Mouse (Mus musculus) midbrain, embryonic 10.5 days (tissue): ENCODE data around the gene Xylt1. TPM values are rescaled to one million over a fixed set of nuclear protein-coding genes. Genes with fewer than 3 reads are reported as not detected.

Experiments
- DNase-seq: peaks from one replicate; pipeline ENCODE4 v3.0.0-alpha.2; 2017; ENCODE audit warnings: low spot score
- H3K27ac ChIP-seq: fragments of 300-500 bp; sonication (generic); replicated peaks from 2 replicates; pipeline ENCODE4 v1.5.1; 2016; ENCODE audit warnings: mild to moderate bottlenecking
- H3K27me3 ChIP-seq: fragments of 300-500 bp; sonication (generic); 2 replicates; pipeline ENCODE4 v1.6.1; 2016; ENCODE audit warnings: low read depth, mild to moderate bottlenecking; ENCODE audit not compliant: poor library complexity, severe bottlenecking
- H3K36me3 ChIP-seq: fragments of 300-500 bp; sonication (generic); 2 replicates; pipeline ENCODE4 v1.6.1; 2016; ENCODE audit warnings: mild to moderate bottlenecking, moderate library complexity
- H3K4me1 ChIP-seq: fragments of 300-500 bp; sonication (generic); 2 replicates; pipeline ENCODE4 v1.6.1; 2016
- H3K4me3 ChIP-seq: fragments of 300-500 bp; sonication (generic); 2 replicates; pipeline ENCODE4 v1.5.1; 2016; ENCODE audit warnings: mild to moderate bottlenecking, moderate library complexity
- H3K9me3 ChIP-seq: fragments of 300-500 bp; sonication (generic); replicated peaks from 2 replicates; pipeline ENCODE4 v1.6.1; 2016; ENCODE audit warnings: mild to moderate bottlenecking
- WGBS: fragments of 180-500 bp; shearing (Covaris S2); methylation state at CpG from one replicate; pipeline ENCODE4 v1.1.7; 2016; 5-methylcytosine and 5-hydroxymethylcytosine counted together
- polyA plus RNA-seq: library from polyadenylated mRNA; unstranded; fragments of >200 nt; fragmentation: Nextera tagmentation; extraction: Ambion mirVana; gene quantifications from 2 replicates; pipeline ENCODE4 v1.2.1, GENCODE M21; 2016

The Xylt1 gene
- polyA plus RNA-seq, 1 experiment from 2014 or later = 1.0 TPM

- Histone ChIP-seq H3K27me3 (no peaks in the 10 kb centered on the region), H3K36me3 (no peaks in the 10 kb centered on the region), H3K27ac (no peak overlapping the region), H3K4me1 (peaks cover 11% of the 10 kb centered on the region), H3K4me3 (no peak overlapping the region), H3K9me3 (no peaks in the 10 kb centered on the region)
- no peak for DNase-seq
- WGBS = 97% methylated on average over 4 of the region's 4 CpGs
These were observed 316.9 kb downstream of the Xylt1 start for GRCm38 (mm10) chr7:117697681-117698080.

GRCm38 (mm10) chr7:117698551-117699114 is 317.9 kb downstream of the Xylt1 start:
- H3K4me1 ChIP-seq = peaks cover 8% of the 10 kb centered on the region
- no peak for DNase-seq
- H3K27ac ChIP-seq = no peak overlapping the region
- H3K36me3 ChIP-seq = no peaks in the 10 kb centered on the region
- H3K4me3 ChIP-seq = no peak overlapping the region
- 89% methylated on average over 1 of the region's 1 CpGs for WGBS
- no peaks in the 10 kb centered on the region for H3K27me3 ChIP-seq
- no peaks in the 10 kb centered on the region for H3K9me3 ChIP-seq

GRCm38 (mm10) chr7:117699343-117699985 is 318.7 kb downstream of the Xylt1 start:
- no peaks in the 10 kb centered on the region for H3K27me3 ChIP-seq
- no peaks in the 10 kb centered on the region for H3K9me3 ChIP-seq
- H3K36me3 ChIP-seq = no peaks in the 10 kb centered on the region
- no peak overlapping the region for H3K27ac ChIP-seq
- no peak for DNase-seq
- no peak overlapping the region for H3K4me3 ChIP-seq
- WGBS = 81% methylated on average over 4 of the region's 4 CpGs
- H3K4me1 ChIP-seq = peaks cover 8% of the 10 kb centered on the region

DNA sequence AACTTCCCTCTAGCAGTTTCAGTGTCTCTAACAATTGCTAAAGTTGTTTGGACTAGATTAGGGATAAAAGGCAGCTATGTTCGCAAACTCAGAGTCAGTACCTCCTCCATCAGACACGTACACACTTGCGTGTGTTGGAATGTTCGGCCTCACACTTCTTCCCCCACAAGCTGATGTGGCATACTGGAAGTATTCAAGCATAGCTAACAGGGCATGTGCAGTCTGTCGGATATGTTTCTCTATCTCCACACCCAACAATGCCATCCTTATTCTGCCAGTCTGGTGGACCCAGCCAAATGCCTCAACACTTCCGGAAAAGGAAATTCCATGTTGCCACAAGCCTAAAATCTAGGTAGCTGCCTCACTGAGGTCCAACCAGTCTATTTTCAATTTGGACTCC is 319.3 kb downstream of the Xylt1 start:
- Histone ChIP-seq H3K4me1 (peaks cover 8% of the 10 kb centered on the region), H3K36me3 (no peaks in the 10 kb centered on the region), H3K9me3 (no peaks in the 10 kb centered on the region), H3K27ac (no peak overlapping the region), H3K4me3 (no peak overlapping the region), H3K27me3 (no peaks in the 10 kb centered on the region)
- no peak for DNase-seq
- WGBS = 91% methylated on average over 6 of the region's 6 CpGs

GRCm38 (mm10) chr7:117709901-117710607 is 329.3 kb downstream of the Xylt1 start:
- H3K27ac ChIP-seq = no peak overlapping the region
- no peaks in the 10 kb centered on the region for H3K36me3 ChIP-seq
- DNase-seq = no peak
- H3K4me3 ChIP-seq = no peak overlapping the region
- 65% methylated on average over 10 of the region's 10 CpGs for WGBS
- peaks cover 10% of the 10 kb centered on the region for H3K4me1 ChIP-seq
- H3K9me3 ChIP-seq = no peaks in the 10 kb centered on the region
- no peaks in the 10 kb centered on the region for H3K27me3 ChIP-seq

DNA sequence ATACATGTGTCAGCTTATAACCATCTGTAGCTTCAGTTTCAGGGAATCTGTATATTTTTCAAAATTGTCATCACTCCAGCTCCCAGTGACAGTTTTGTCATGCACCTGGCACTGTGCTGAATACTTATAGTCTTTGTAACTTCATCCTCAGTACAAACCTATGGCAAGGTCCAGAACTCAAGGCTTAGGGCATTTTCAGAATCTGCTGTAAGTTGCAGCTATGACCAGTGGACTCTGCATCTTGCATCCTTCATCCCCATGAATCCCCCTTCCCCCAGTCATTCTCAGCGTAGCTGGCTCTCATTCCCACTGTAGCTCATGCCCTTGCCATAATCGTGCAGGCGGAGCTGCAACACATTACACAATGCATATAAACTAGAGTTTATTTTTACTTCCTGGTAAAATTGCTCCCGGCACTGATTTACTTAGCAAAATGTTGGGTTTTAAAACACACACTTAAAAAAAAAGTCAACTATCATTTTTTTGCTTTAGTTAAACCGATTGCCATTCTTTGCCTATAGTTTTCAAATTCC is 336.2 kb downstream of the Xylt1 start:
- H3K4me1 ChIP-seq = no peaks in the 10 kb centered on the region
- no peak overlapping the region for H3K4me3 ChIP-seq
- H3K27ac ChIP-seq = no peak overlapping the region
- H3K9me3 ChIP-seq = no peaks in the 10 kb centered on the region
- H3K36me3 ChIP-seq = no peaks in the 10 kb centered on the region
- no peaks in the 10 kb centered on the region for H3K27me3 ChIP-seq
- DNase-seq = no peak
- WGBS = 91% methylated on average over 5 of the region's 5 CpGs

- H3K27me3 ChIP-seq = no peaks in the 10 kb centered on the region
- WGBS = 63% methylated on average over 6 of the region's 6 CpGs
These were observed 339.6 kb downstream of the Xylt1 start for GRCm38 (mm10) chr7:117720426-117720825.

More at GRCm38 (mm10) chr7:117720426-117720825, 339.6 kb downstream of the Xylt1 start:
- Histone ChIP-seq H3K9me3 (no peaks in the 10 kb centered on the region), H3K36me3 (no peaks in the 10 kb centered on the region), H3K4me1 (no peaks in the 10 kb centered on the region), H3K4me3 (no peak overlapping the region), H3K27ac (no peak overlapping the region)
- DNase-seq = no peak
